Mouse (Mus musculus): ENCODE results near the gene Ly6g6d. TPM values are rescaled to one million over a fixed set of nuclear protein-coding genes. Genes with fewer than 3 reads are reported as not detected.
"Not testable (repeated sequence)": the region's sequence is repeated elsewhere in the genome, so short reads cannot be mapped to it uniquely, and the experiment has no call there.

Gene Ly6g6d
- polyA plus RNA-seq (2016; fragmentation: Nextera tagmentation; extraction: Ambion mirVana): 1.1 and 1.7 TPM in 2 replicates

DNA sequence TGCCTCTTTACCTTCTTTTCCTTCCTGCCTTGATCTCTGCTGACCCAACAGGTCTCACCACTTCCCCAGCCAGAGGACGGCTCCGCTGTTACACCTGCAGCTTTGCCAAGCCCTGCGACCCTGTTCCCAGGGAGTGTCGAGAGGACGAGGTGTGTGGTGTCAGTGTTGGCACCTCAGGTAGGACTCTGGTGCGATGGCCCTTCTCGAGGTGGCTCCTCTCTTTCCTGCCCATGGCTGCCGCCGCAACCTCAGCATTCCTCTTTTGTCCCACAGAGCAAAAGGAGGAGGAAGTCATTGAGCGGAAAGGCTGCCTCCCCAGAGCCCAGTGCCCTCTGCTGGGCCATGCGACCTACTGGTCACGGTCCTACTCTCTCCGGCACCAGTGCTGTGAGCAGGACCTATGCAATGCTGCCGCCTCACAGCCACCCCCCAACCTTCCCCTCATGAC lies at the start of gene Ly6g6d:
Ly6g6d (minus strand) TSS at position 280 of the 448 bp plus-strand sequence.
- 9% methylated on average over 14 of the region's 14 CpGs for WGBS

GRCm38 (mm10) chr17:35127017-35127416 lies 49.2 kb upstream of the Ly6g6d start:
- no peaks in the 10 kb centered on the region for H3K9me3 ChIP-seq
- peak overlapping the region; percentile 86 for H3K9ac ChIP-seq (replicated peaks)
- 71% methylated on average over 13 of the region's 13 CpGs for WGBS
- H3K4me1 ChIP-seq: peaks cover 36% of the 10 kb centered on the region
- peak overlapping the region; percentile 74 for H3K4me2 ChIP-seq (replicated peaks)
- H3K27me3 ChIP-seq: no peaks in the 10 kb centered on the region
- H3K4me3 ChIP-seq: peak overlapping the region; percentile 63
- H3K36me3 ChIP-seq: peaks cover 27% of the 10 kb centered on the region
- ATAC-seq (ENCODE audit: low FRiP score, low read depth): no peak
- 0 out of 2 replicates have a peak overlapping the region, but pooled peaks have one; percentile 7 for H3K27ac ChIP-seq (replicated peaks)

More for the DNA sequence above, at the start of gene Ly6g6d:
- Histone ChIP-seq H3K27ac (replicated peaks) (no peak within 1 kb of the TSS; the same call in 1 of the 2 replicates), H3K4me2 (replicated peaks) (peak within 1 kb of the TSS; percentile 42), H3K4me1 (peaks cover 18% of the 10 kb centered on the region), H3K4me3 (peak within 1 kb of the TSS; percentile 17), H3K27me3 (peaks cover 11% of the 10 kb centered on the region), H3K36me3 (no peaks in the 10 kb centered on the region), H3K9ac (replicated peaks) (0 out of 2 replicates have a peak within 1 kb of the TSS, but pooled peaks have one; percentile 25), H3K9me3 (no peaks in the 10 kb centered on the region)
- ATAC-seq (ENCODE audit: low FRiP score, low read depth): peak; percentile 44; the same call in 1 of the 2 replicates

DNA sequence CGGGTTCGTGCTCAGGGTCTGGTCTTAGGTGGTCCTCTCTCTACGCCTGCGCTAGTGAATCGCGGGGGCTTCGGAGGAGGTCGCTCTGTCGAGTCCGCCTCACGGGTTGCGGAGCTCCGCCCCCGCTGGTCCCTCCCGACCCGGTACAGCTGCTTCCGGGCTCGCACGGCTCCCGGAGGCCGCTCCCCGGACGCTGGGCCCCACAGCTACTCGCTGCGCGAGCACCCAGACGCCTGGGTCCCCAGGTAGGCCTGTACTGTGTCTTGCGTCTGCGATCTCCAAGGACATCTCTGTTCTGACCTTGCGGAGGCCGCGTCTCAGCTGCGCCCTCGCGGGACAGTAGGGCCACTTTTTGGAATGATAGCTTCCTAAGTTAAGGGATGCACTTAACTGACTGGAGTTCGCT lies 48.3 kb upstream of the Ly6g6d start, which contains the start of gene D17H6S53E:
D17H6S53E (plus strand) TSS at position 168 of the 406 bp plus-strand sequence.
- Histone ChIP-seq H3K4me3 (peak within 1 kb of the TSS; percentile 63), H3K27ac (replicated peaks) (peak within 1 kb of the TSS; percentile 64), H3K27me3 (no peaks in the 10 kb centered on the region), H3K36me3 (peaks cover 27% of the 10 kb centered on the region), H3K9ac (replicated peaks) (peak within 1 kb of the TSS; percentile 86), H3K4me2 (replicated peaks) (peak within 1 kb of the TSS; percentile 74), H3K9me3 (no peaks in the 10 kb centered on the region), H3K4me1 (peaks cover 37% of the 10 kb centered on the region)
- 0 out of 2 replicates have a peak, but pooled peaks have one; percentile 20 for ATAC-seq (ENCODE audit: low FRiP score, low read depth)
- WGBS: under 1% methylated on average over 36 of the region's 36 CpGs

DNA sequence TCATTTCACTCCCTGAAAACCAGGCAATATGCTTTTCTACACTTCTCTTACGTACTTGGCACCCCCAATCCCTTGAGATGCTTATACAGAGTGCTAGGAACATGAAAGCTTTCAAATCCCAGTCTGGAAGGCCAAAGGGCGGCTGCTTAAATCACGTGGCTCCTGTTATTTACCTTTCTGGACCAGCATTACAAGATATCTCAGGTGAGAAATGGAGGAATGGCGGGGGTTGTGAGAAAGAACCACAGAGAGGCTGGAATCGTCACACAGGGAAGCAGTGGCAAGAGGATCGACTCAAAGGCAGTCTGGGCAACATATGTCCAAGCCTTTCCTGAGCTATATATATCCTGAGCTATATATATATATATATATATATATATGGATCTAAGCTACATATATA lies 47.7 kb upstream of the Ly6g6d start:
- ATAC-seq (ENCODE audit: low FRiP score, low read depth): no peak
- Histone ChIP-seq H3K9me3 (no peaks in the 10 kb centered on the region), H3K36me3 (peaks cover 27% of the 10 kb centered on the region), H3K9ac (replicated peaks) (no peak overlapping the region), H3K4me3 (peak overlapping the region; percentile 63), H3K27ac (replicated peaks) (no peak overlapping the region), H3K27me3 (no peaks in the 10 kb centered on the region), H3K4me1 (peaks cover 37% of the 10 kb centered on the region), H3K4me2 (replicated peaks) (peak overlapping the region; percentile 74)
- WGBS: 41% methylated on average over 6 of the region's 6 CpGs

- Histone ChIP-seq H3K4me3 (0 out of 2 replicates have a peak overlapping the region, but pooled peaks have one; percentile 63), H3K9me3 (no peaks in the 10 kb centered on the region), H3K9ac (replicated peaks) (no peak overlapping the region), H3K27me3 (no peaks in the 10 kb centered on the region), H3K27ac (replicated peaks) (no peak overlapping the region), H3K4me2 (replicated peaks) (no peak overlapping the region), H3K4me1 (peaks cover 42% of the 10 kb centered on the region), H3K36me3 (peaks cover 24% of the 10 kb centered on the region)
- WGBS: 100% methylated on average over 1 of the region's 1 CpGs
- ATAC-seq (ENCODE audit: low FRiP score, low read depth): no peak
These were observed 47.2 kb upstream of the Ly6g6d start for GRCm38 (mm10) chr17:35125081-35125480.

DNA sequence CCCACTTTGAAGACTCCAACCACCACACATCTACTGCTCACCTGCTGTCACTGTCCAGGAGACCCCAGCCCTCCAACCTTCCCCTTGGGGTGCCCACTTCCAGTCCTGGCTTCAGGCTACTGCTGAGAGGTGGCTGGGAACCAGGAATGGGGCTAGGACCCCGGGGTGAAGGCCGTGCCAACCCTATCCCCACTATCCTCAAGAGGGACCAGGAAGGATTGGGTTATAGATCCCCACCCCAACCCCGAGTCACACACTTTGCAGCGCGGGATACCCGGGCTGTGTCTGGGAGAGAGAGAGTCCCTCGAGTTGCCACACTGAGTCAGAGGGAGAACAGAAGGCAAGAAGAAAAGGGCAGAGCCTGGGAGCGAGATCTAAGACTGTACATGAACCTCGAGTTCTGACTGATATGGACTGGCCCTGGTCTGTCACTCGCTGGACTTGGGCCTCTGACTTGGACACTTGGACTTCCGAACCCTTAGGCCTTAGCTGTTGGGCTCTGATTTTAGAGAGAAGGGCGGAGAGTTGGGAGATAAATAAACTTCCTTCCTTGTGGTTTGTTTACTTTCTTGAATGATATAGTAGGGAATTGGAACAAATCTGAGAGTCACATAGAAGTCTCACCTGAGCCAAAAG lies 46.5 kb upstream of the Ly6g6d start:
- H3K4me3 ChIP-seq: not testable (repeated sequence)
- 94% methylated on average over 12 of the region's 12 CpGs for WGBS

DNA sequence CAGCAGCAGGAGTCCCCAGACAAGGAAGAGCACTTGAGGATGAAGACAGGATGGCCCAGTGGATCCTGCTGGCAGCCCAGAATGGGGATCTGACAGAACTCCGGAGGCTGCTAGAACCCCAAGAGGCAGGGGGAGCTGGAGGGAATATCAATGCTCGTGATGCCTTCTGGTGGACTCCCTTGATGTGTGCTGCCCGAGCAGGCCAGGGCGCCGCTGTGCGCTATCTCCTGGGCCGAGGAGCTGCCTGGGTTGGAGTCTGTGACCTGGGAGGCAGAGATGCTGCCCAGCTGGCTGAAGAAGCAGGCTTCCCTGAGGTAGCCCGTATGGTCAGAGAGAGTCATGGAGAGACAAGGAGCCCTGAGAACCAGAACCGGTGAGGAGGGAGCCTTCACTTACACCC lies 45.4 kb upstream of the Ly6g6d start:
- 90% methylated on average over 9 of the region's 9 CpGs for WGBS
- peaks cover 46% of the 10 kb centered on the region for H3K4me1 ChIP-seq
- H3K4me2 ChIP-seq (replicated peaks); H3K9me3 ChIP-seq; H3K9ac ChIP-seq (replicated peaks); H3K27ac ChIP-seq (replicated peaks); H3K27me3 ChIP-seq; ATAC-seq (ENCODE audit: low FRiP score, low read depth); H3K4me3 ChIP-seq: not testable (repeated sequence)
- H3K36me3 ChIP-seq: peaks cover 32% of the 10 kb centered on the region

More for the DNA sequence above, 46.5 kb upstream of the Ly6g6d start:
- H3K36me3 ChIP-seq: peaks cover 24% of the 10 kb centered on the region
- H3K9me3 ChIP-seq; H3K27me3 ChIP-seq; ATAC-seq (ENCODE audit: low FRiP score, low read depth); H3K27ac ChIP-seq (replicated peaks); H3K4me2 ChIP-seq (replicated peaks); H3K9ac ChIP-seq (replicated peaks): not testable (repeated sequence)
- H3K4me1 ChIP-seq: peaks cover 46% of the 10 kb centered on the region

DNA sequence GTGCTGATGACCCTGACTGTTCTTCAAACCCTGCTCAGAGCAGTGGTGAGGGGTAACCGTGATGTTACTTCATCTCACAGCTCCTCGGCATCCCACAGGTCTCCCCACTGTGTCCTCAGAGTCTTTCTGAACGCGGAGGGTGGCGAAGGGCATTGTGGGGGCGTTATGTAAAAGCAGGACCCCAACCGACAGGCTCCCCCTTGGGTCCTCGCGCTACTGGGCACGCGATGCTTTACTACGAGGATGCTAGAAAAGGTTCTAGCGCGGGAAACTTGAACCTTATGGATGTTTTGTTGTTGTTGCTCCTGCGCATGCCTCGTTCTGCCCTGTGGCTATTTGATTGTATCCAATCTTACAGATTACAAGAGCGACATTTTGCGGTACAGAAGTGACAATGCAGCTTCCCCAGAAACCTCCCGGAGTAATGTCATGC lies 44.0 kb upstream of the Ly6g6d start, which contains the start of gene Csnk2b:
Csnk2b (minus strand) TSS at position 183 of the 433 bp plus-strand sequence.
- Histone ChIP-seq H3K36me3 (peaks cover 44% of the 10 kb centered on the region), H3K4me3 (peak within 1 kb of the TSS; percentile 96), H3K9ac (replicated peaks) (peak within 1 kb of the TSS; percentile 96), H3K4me2 (replicated peaks) (peak within 1 kb of the TSS; percentile 99), H3K27ac (replicated peaks) (peak within 1 kb of the TSS; percentile 93), H3K4me1 (peaks cover 37% of the 10 kb centered on the region), H3K9me3 (no peaks in the 10 kb centered on the region), H3K27me3 (no peaks in the 10 kb centered on the region)
- WGBS: under 1% methylated on average over 19 of the region's 19 CpGs
- no peak; the same call in 1 of the 2 replicates for ATAC-seq (ENCODE audit: low FRiP score, low read depth)

DNA sequence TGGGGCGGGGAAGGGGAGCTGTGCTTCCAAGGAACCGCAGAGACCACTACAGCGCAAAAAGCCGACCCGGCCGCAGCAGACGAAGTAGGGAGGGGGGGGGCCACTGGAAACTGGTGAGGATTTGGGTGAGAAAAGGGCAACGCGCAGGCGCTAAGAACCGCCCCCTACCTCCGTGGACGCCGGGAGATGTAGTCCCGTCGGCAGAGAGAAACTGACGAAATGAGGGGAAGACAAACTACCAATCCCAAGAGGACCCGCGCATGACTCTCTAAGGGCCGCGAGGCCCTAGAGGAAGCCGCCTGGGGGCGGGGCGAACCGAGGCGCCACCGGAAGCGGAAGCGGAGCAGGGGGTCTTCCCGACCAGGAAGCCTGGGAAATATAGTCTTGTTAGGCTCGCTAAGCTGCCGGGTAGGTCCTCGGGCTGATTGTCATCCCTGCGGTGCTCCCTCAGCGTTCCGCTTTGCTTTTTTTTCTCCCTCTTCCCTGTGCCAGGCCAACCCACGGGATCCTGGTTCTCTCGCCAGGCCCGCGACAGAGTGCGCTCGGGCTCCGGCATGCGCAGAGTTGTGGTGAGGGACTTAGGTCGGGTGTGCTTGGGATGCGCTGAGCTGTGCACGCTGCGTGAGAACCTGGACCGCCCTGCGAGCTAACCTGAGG lies 43.4 kb upstream of the Ly6g6d start, which contains the start of gene Gpank1:
Gpank1 (plus strand) TSS at position 313 of the 657 bp plus-strand sequence.
- Histone ChIP-seq H3K9me3 (no peaks in the 10 kb centered on the region), H3K4me3 (peak within 1 kb of the TSS; percentile 96), H3K36me3 (peaks cover 47% of the 10 kb centered on the region), H3K27ac (replicated peaks) (peak within 1 kb of the TSS; percentile 93), H3K9ac (replicated peaks) (peak within 1 kb of the TSS; percentile 96), H3K4me2 (replicated peaks) (peak within 1 kb of the TSS; percentile 99), H3K27me3 (no peaks in the 10 kb centered on the region), H3K4me1 (peaks cover 31% of the 10 kb centered on the region)
- peak; percentile 95 for ATAC-seq (ENCODE audit: low FRiP score, low read depth)
- WGBS: under 1% methylated on average over 50 of the region's 50 CpGs

DNA sequence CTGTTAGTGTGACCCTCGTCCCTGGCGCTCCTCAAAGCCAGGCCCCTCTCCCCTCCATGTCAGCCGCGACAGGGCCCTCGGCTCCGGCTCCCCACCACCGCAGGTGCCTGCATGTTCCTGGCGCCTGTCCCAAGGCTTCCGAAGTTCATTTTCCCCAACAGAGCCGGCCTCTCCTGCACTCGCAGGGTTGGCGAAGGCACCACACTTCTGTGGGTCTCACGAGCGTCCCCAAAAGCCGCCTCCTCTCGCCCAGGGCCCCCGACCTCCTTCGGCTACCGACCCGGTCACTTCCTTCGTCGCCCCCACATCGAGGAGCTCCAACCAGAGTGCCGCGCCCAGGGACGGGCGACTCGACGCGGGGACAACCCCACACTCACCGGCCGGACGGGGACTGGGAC lies 42.9 kb upstream of the Ly6g6d start:
- H3K36me3 ChIP-seq: peaks cover 53% of the 10 kb centered on the region

GRCm38 (mm10) chr17:35115046-35116019 lies 37.5 kb upstream of the Ly6g6d start, which contains the start of gene Ly6g5b:
Gene Ly6g5b (minus strand): TSS chr17:35115428.
- Histone ChIP-seq H3K4me1 (peaks cover 6% of the 10 kb centered on the region), H3K4me3 (no peak within 1 kb of the TSS), H3K4me2 (replicated peaks) (no peak within 1 kb of the TSS), H3K9me3 (no peaks in the 10 kb centered on the region), H3K27ac (replicated peaks) (no peak within 1 kb of the TSS), H3K36me3 (peaks cover 50% of the 10 kb centered on the region), H3K9ac (replicated peaks) (no peak within 1 kb of the TSS), H3K27me3 (no peaks in the 10 kb centered on the region)
- WGBS: 84% methylated on average over 8 of the region's 8 CpGs
- ATAC-seq (ENCODE audit: low FRiP score, low read depth): no peak

More for the DNA sequence above, 42.9 kb upstream of the Ly6g6d start:
- ATAC-seq (ENCODE audit: low FRiP score, low read depth): no peak; the same call in 1 of the 2 replicates
- Histone ChIP-seq H3K4me3 (peak overlapping the region; percentile 96), H3K4me2 (replicated peaks) (peak overlapping the region; percentile 99), H3K4me1 (peaks cover 25% of the 10 kb centered on the region), H3K27ac (replicated peaks) (peak overlapping the region; percentile 70), H3K9me3 (no peaks in the 10 kb centered on the region), H3K9ac (replicated peaks) (peak overlapping the region; percentile 96), H3K27me3 (no peaks in the 10 kb centered on the region)
- 1% methylated on average over 28 of the region's 33 CpGs for WGBS
